Mouse (Mus musculus): ENCODE measurements around the gene Cmss1. TPM values are rescaled to one million over a fixed set of nuclear protein-coding genes. Genes with fewer than 3 reads are reported as not detected.

Gene Cmss1
- polyA plus RNA-seq, 1 experiment from 2014 or later = 67.9 TPM

DNA sequence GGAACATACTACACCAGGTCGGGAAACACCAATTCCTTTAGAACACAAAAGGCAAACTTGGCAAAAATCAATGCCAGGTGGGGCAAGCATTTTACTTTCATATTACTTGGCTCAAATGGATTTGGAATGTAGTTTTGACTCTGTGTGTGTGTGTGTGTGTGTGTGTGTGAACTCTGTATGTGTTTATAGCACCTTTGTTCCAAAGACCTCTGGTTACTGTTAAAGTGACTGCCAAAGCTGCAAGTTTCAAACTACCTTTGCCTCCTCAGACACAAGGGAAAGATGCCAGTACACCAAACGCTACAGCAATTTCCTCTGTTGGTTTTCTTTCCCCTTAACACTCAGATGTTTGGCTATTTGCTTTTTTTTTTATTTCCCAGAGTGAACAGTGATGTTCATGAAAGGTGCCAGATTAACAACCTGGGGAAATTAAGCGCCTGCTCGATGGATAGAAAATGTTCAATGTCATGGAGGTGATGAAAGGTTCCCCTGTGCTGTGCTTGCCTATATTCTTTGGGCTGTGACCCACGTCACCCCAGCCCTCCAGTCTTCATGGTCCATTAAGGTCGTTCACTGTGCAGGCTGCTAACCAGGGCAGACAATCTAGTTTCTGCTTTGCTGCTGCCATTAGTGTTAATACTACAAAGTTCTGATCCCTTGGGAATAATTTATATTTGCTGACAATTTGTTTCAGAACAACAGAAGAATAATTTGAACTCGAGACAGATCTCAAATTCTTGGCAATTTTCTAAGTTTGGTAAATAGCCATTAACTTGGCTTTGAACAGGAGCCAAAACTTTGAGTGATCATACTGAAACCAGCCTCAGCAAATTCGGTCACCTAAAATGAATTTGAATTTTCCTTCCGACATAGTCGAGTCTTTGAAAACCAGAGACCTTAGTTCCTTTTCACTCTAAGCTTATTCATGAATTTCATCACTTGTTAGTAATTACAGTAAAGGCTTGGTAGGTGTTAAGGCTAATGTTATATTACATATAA lies 161.3 kb downstream of the Cmss1 start:
- ATAC-seq (ENCODE audit: insufficient read depth) = no peak
- no peak overlapping the region for H3K27ac ChIP-seq (ENCODE audit: low read depth)

DNA sequence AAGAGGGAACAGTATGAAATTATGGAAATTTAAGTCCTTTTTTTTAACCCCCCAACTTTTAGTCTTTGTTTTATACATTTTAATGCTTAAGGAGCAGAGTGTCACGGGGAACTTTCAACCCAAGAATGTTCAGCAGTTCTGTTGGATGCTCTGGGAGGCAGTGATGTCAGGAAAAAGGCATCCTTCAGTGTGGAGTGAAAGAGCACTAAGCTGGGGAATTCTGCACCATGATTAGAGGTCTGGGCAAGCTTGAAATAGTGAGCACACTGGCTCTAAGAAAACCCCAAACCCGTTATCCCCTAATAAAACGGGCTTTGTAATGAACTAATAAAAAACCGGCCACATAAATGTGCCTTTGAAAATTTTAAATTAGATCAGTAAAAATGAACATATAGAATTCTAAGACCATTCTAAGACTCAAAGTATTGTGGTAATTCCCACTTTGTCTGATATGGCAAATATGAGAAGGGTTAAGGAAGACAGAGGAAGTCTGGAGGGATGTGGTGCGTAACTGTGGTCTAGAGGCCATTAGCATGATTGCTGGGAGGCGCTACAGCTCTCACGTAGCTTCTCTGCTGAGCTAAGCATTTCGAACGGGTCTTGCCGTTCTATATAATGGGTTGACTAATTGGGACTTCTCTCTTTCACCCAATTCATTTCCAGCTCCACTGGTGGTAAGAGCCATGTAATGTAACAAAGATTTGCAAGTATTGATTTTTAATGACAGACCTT lies 165.8 kb downstream of the Cmss1 start:
- Histone ChIP-seq H3K9ac (no peak overlapping the region), H3K9me3 (ENCODE audit: low read depth, low read length) (no peaks in the 10 kb centered on the region), H3K4me3 (ENCODE audit: low read depth, low read length) (no peak overlapping the region), H3K36me3 (ENCODE audit: insufficient read depth) (no peaks in the 10 kb centered on the region), H3K4me1 (ENCODE audit: insufficient read depth) (0 out of 2 replicates have a peak, but pooled peaks cover 3% of the 10 kb centered on the region), H3K27me3 (ENCODE audit: insufficient read depth, low read length) (no peaks in the 10 kb centered on the region), H3K27ac (ENCODE audit: low read depth) (no peak overlapping the region), H3K4me2 (no peak overlapping the region)
- DNase-seq = no peak
- 85% methylated on average over 10 of the region's 10 CpGs for WGBS
- TF ChIP-seq CTCF (IDR thresholded peaks at IDR 0.05; ENCODE audit: low read depth) = no peak
- ATAC-seq (ENCODE audit: insufficient read depth) = no peak

More for the DNA sequence above, 161.3 kb downstream of the Cmss1 start:
- DNase-seq = peak; percentile 19
- no peak overlapping the region for H3K4me3 ChIP-seq (ENCODE audit: low read depth, low read length)
- no peaks in the 10 kb centered on the region for H3K27me3 ChIP-seq (ENCODE audit: insufficient read depth, low read length)
- H3K9ac ChIP-seq = no peak overlapping the region
- 58% methylated on average over 10 of the region's 10 CpGs for WGBS
- no peak for TF ChIP-seq CTCF (IDR thresholded peaks at IDR 0.05; ENCODE audit: low read depth)
- H3K4me2 ChIP-seq = no peak overlapping the region
- H3K4me1 ChIP-seq (ENCODE audit: insufficient read depth) = 0 out of 2 replicates have a peak, but pooled peaks cover 3% of the 10 kb centered on the region
- no peaks in the 10 kb centered on the region for H3K36me3 ChIP-seq (ENCODE audit: insufficient read depth)
- no peaks in the 10 kb centered on the region for H3K9me3 ChIP-seq (ENCODE audit: low read depth, low read length)

DNA sequence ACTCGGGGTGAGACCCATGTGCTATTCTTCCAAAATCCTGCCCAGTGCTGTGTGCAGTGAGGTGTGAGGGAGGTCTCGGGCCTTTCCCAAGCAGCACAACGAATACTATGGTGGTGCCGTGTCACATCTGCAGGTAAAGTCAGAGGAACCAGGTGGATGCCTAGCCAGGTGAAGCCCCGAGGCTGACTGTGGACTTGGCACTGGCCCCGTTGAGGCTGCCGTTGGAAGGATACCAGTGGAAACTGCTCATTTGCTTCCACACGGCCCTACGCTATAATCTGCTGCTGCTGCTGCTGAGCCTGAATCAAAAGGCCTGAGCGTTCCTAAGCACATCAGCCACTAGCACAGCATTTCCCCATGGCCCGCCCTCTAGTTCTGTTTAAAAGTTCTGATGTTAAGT lies 167.5 kb downstream of the Cmss1 start:
- no peak overlapping the region for H3K4me2 ChIP-seq
- TF ChIP-seq CTCF (IDR thresholded peaks at IDR 0.05; ENCODE audit: low read depth) = no peak
- H3K9ac ChIP-seq = no peak overlapping the region
- no peaks in the 10 kb centered on the region for H3K4me1 ChIP-seq (ENCODE audit: insufficient read depth)
- H3K36me3 ChIP-seq (ENCODE audit: insufficient read depth) = no peaks in the 10 kb centered on the region
- 83% methylated on average over 11 of the region's 11 CpGs for WGBS
- no peaks in the 10 kb centered on the region for H3K27me3 ChIP-seq (ENCODE audit: insufficient read depth, low read length)
- H3K27ac ChIP-seq (ENCODE audit: low read depth) = no peak overlapping the region
- no peak overlapping the region for H3K4me3 ChIP-seq (ENCODE audit: low read depth, low read length)
- no peak for DNase-seq
- H3K9me3 ChIP-seq (ENCODE audit: low read depth, low read length) = no peaks in the 10 kb centered on the region
- ATAC-seq (ENCODE audit: insufficient read depth) = no peak

GRCm38 (mm10) chr16:57438288-57438685 lies 168.4 kb downstream of the Cmss1 start:
- ATAC-seq (ENCODE audit: insufficient read depth) (peak; percentile 28; the same call in 1 of the 2 replicates), DNase-seq (no peak)
- Histone ChIP-seq H3K36me3 (ENCODE audit: insufficient read depth) (no peaks in the 10 kb centered on the region), H3K27ac (ENCODE audit: low read depth) (no peak overlapping the region; the same call in 1 of the 2 replicates), H3K27me3 (ENCODE audit: insufficient read depth, low read length) (no peaks in the 10 kb centered on the region), H3K9ac (no peak overlapping the region), H3K4me2 (no peak overlapping the region), H3K9me3 (ENCODE audit: low read depth, low read length) (no peaks in the 10 kb centered on the region), H3K4me3 (ENCODE audit: low read depth, low read length) (no peak overlapping the region), H3K4me1 (ENCODE audit: insufficient read depth) (no peaks in the 10 kb centered on the region)
- 53% methylated on average over 5 of the region's 5 CpGs for WGBS
- TF ChIP-seq CTCF (IDR thresholded peaks at IDR 0.05; ENCODE audit: low read depth) = no peak

- WGBS = 59% methylated on average over 11 of the region's 11 CpGs
- Histone ChIP-seq H3K4me3 (ENCODE audit: low read depth, low read length) (no peak overlapping the region), H3K4me2 (no peak overlapping the region), H3K27me3 (ENCODE audit: insufficient read depth, low read length) (no peaks in the 10 kb centered on the region), H3K27ac (ENCODE audit: low read depth) (no peak overlapping the region), H3K9me3 (ENCODE audit: low read depth, low read length) (no peaks in the 10 kb centered on the region), H3K36me3 (ENCODE audit: insufficient read depth) (no peaks in the 10 kb centered on the region), H3K9ac (no peak overlapping the region), H3K4me1 (ENCODE audit: insufficient read depth) (no peaks in the 10 kb centered on the region)
- TF ChIP-seq CTCF (IDR thresholded peaks at IDR 0.05; ENCODE audit: low read depth) = no peak
- DNase-seq = no peak
- ATAC-seq (ENCODE audit: insufficient read depth) = no peak; the same call in 1 of the 2 replicates
These were observed 169.0 kb downstream of the Cmss1 start for GRCm38 (mm10) chr16:57437523-57438287.

GRCm38 (mm10) chr16:57434640-57435039 lies 172.0 kb downstream of the Cmss1 start:
- Histone ChIP-seq H3K4me1 (ENCODE audit: insufficient read depth) (no peaks in the 10 kb centered on the region), H3K36me3 (ENCODE audit: insufficient read depth) (no peaks in the 10 kb centered on the region), H3K4me3 (ENCODE audit: low read depth, low read length) (no peak overlapping the region), H3K9ac (no peak overlapping the region), H3K27me3 (ENCODE audit: insufficient read depth, low read length) (no peaks in the 10 kb centered on the region), H3K4me2 (no peak overlapping the region), H3K27ac (ENCODE audit: low read depth) (0 out of 2 replicates have a peak overlapping the region, but pooled peaks have one; percentile 40), H3K9me3 (ENCODE audit: low read depth, low read length) (no peaks in the 10 kb centered on the region)
- TF ChIP-seq CTCF (IDR thresholded peaks at IDR 0.05; ENCODE audit: low read depth) = no peak
- no peak for ATAC-seq (ENCODE audit: insufficient read depth)
- no peak for DNase-seq
- WGBS = 74% methylated on average over 3 of the region's 3 CpGs
